Comparison of ENCODE assay signal across 22 mouse cellular contexts in the genomic region with DNA sequence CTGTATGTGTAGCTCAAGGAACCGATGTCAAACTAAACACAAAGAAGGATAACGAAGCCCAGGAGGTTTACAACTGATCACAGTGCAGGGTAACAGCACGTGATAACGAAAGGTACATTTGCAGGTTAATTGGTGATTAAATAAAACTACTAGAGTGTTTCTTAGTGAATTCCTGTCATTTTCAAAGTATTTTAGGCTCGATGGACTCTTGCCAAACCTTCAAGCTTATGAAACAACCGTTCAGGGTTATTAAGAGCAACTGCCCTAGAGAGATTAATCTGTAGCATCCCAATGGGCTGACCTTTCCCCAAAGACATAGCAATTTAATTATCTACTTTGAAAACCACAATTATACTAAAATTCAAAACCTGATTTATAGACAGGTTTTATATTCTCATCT.
DNase-seq lines count a peak whose midpoint lies in the region; ATAC-seq lines count a peak whose summit lies in the region.
"Had no signal": no experiment of that assay in that cellular context is flagged by ENCODE, and none has a peak within 500 bp of the region (broad histone marks: within the 10 kb centered on the region; RNA-seq: fewer than 3 reads in every experiment).

No protein-coding gene starts in this region.

- H3K36me3 ChIP-seq in embryonic facial prominence, embryonic 14.5 days (ENCODE audit: control insufficient read depth, insufficient read depth, low read length) = no peaks in the 10 kb centered on the region
- no peaks in the 10 kb centered on the region for H3K36me3 ChIP-seq in embryonic facial prominence, embryonic 10.5 days (replicated peaks)
- H3K36me3 ChIP-seq in kidney, embryonic 16.5 days (ENCODE audit: insufficient read depth, low read length) = no peaks in the 10 kb centered on the region
- H3K36me3 ChIP-seq: embryonic facial prominence, embryonic 12.5 days; embryonic facial prominence, embryonic 15.5 days; forebrain, embryonic 10.5 days; forebrain, embryonic 12.5 days had no signal

- 66% methylated on average over 6 of the region's 6 CpGs for WGBS in embryonic facial prominence, embryonic 14.5 days
- WGBS in embryonic facial prominence, embryonic 10.5 days = 74% methylated on average over 6 of the region's 6 CpGs
- 70% methylated on average over 6 of the region's 6 CpGs for WGBS in kidney, embryonic 16.5 days

- no peaks in the 10 kb centered on the region for H3K27me3 ChIP-seq in embryonic facial prominence, embryonic 14.5 days (replicated peaks; ENCODE audit: control insufficient read depth, insufficient read depth, low read length)
- H3K27me3 ChIP-seq in embryonic facial prominence, embryonic 10.5 days (replicated peaks; ENCODE audit: low read depth, poor library complexity, severe bottlenecking) = no peaks in the 10 kb centered on the region
- H3K27me3 ChIP-seq in kidney, embryonic 16.5 days (ENCODE audit: insufficient read depth, low read length) = no peaks in the 10 kb centered on the region
- H3K27me3 ChIP-seq: embryonic facial prominence, embryonic 12.5 days; embryonic facial prominence, embryonic 15.5 days; forebrain, embryonic 12.5 days had no signal

- H3K4me1 ChIP-seq in embryonic facial prominence, embryonic 14.5 days (ENCODE audit: control insufficient read depth, insufficient read depth, low read length) = no peaks in the 10 kb centered on the region
- H3K4me1 ChIP-seq in embryonic facial prominence, embryonic 10.5 days = no peaks in the 10 kb centered on the region
- H3K4me1 ChIP-seq in kidney, embryonic 16.5 days (ENCODE audit: insufficient read depth, low read length) = no peaks in the 10 kb centered on the region
- H3K4me1 ChIP-seq: embryonic facial prominence, embryonic 12.5 days; embryonic facial prominence, embryonic 15.5 days; forebrain, embryonic 10.5 days; forebrain, embryonic 12.5 days had no signal

- no peaks in the 10 kb centered on the region for H3K9me3 ChIP-seq in embryonic facial prominence, embryonic 14.5 days (ENCODE audit: control insufficient read depth, low read length)
- H3K9me3 ChIP-seq in embryonic facial prominence, embryonic 10.5 days = no peaks in the 10 kb centered on the region
- H3K9me3 ChIP-seq in kidney, embryonic 16.5 days (ENCODE audit: low read length) = no peaks in the 10 kb centered on the region
- H3K9me3 ChIP-seq: embryonic facial prominence, embryonic 12.5 days; embryonic facial prominence, embryonic 15.5 days; forebrain, embryonic 10.5 days; forebrain, embryonic 12.5 days had no signal

- no peak overlapping the region for H3K27ac ChIP-seq in embryonic facial prominence, embryonic 14.5 days (replicated peaks; ENCODE audit: low read depth, low read length)
- H3K27ac ChIP-seq in embryonic facial prominence, embryonic 10.5 days (replicated peaks) = no peak overlapping the region
- no peak overlapping the region for H3K27ac ChIP-seq in kidney, embryonic 16.5 days (ENCODE audit: low read length)
- H3K27ac ChIP-seq: embryonic facial prominence, embryonic 12.5 days; embryonic facial prominence, embryonic 15.5 days; forebrain, embryonic 10.5 days; forebrain, embryonic 12.5 days had no signal

- no peak overlapping the region for H3K9ac ChIP-seq in embryonic facial prominence, embryonic 14.5 days (ENCODE audit: low read depth, low read length)
- no peak overlapping the region for H3K9ac ChIP-seq in kidney, embryonic 16.5 days (replicated peaks; ENCODE audit: low read length)
- H3K9ac ChIP-seq: embryonic facial prominence, embryonic 12.5 days; embryonic facial prominence, embryonic 15.5 days; forebrain, embryonic 12.5 days had no signal

- peak; percentile 75; the same call in 1 of the 2 replicates for ATAC-seq in embryonic facial prominence, embryonic 14.5 days (ENCODE audit: low read depth)
- ATAC-seq in kidney, embryonic 16.5 days (ENCODE audit: low FRiP score, low TSS enrichment) = no peak
- ATAC-seq: forebrain, embryonic 14.5 days; forebrain, embryonic 16.5 days had no signal

- H3K4me3 ChIP-seq in embryonic facial prominence, embryonic 14.5 days (ENCODE audit: low read depth, low read length) = no peak overlapping the region
- no peak overlapping the region for H3K4me3 ChIP-seq in embryonic facial prominence, embryonic 10.5 days
- H3K4me3 ChIP-seq in kidney, embryonic 16.5 days (ENCODE audit: low read length) = no peak overlapping the region
- H3K4me3 ChIP-seq: embryonic facial prominence, embryonic 12.5 days; embryonic facial prominence, embryonic 15.5 days; erythroblast, embryonic 14.5 days; forebrain, embryonic 10.5 days; forebrain, embryonic 12.5 days had no signal

- H3K4me2 ChIP-seq in embryonic facial prominence, embryonic 14.5 days (ENCODE audit: low read depth, low read length) = no peak overlapping the region
- no peak overlapping the region for H3K4me2 ChIP-seq in kidney, embryonic 16.5 days (replicated peaks; ENCODE audit: low read depth, low read length)
- H3K4me2 ChIP-seq: embryonic facial prominence, embryonic 12.5 days; embryonic facial prominence, embryonic 15.5 days; forebrain, embryonic 12.5 days had no signal

- peak; percentile 30 for DNase-seq in embryonic facial prominence, embryonic 14.5 days (ENCODE audit: low spot score)
- no peak for DNase-seq in embryonic facial prominence, embryonic 10.5 days (ENCODE audit: low spot score)
- DNase-seq in kidney, adult 8-10 months = peak; percentile 1 to 41
- DNase-seq in kidney, postnatal 4 days = no peak
- DNase-seq in kidney, postnatal 36 days = peak; percentile 12 to 24
- DNase-seq: adrenal gland, adult 2 months; adrenal gland, postnatal 14 days; cerebellum, adult 11 months; cerebellum, adult 18-20 months; cerebellum, adult 8-10 months; cerebellum, adult 9-11 months; cerebellum, postnatal 14 days; cerebellum, postnatal 36 days; embryo, embryonic 11 days had no signal

Comparison
In these comparisons a context has a peak if more than half of its experiments do, and no peak if none do; other contexts are left out.
1. DNase-seq: peak in embryonic facial prominence, embryonic 14.5 days (single experiment), kidney, adult 8-10 months (2 of 2) and kidney, postnatal 36 days (2 of 2); none in embryonic facial prominence, embryonic 10.5 days (single experiment) and kidney, postnatal 4 days (0 of 2).